Mouse (Mus musculus): ENCODE results near the gene Dse. TPM values are rescaled to one million over a fixed set of nuclear protein-coding genes. Genes with fewer than 3 reads are reported as not detected.
"Not testable (repeated sequence)": the region's sequence is repeated elsewhere in the genome, so short reads cannot be mapped to it uniquely, and the experiment has no call there.

The Dse gene
- polyA plus RNA-seq (2015; fragmentation: Nextera tagmentation; extraction: Ambion mirVana), result 6.1 and 6.6 TPM in 2 replicates

GRCm38 (mm10) chr10:34207503-34207850, at the start of gene Dse:
Gene Dse (minus strand): TSS chr10:34207715.
- peak within 1 kb of the TSS; percentile 30; the same call in 1 of the 2 replicates for H3K9ac ChIP-seq
- H3K9me3 ChIP-seq (replicated peaks), result no peaks in the 10 kb centered on the region
- H3K27ac ChIP-seq (replicated peaks), result peak within 1 kb of the TSS; percentile 51
- peak; percentile 58; the same call in 1 of the 2 replicates for ATAC-seq (ENCODE audit: insufficient read depth)
- 1% methylated on average over 14 of the region's 14 CpGs for WGBS (ENCODE audit: insufficient replicate concordance)
- H3K4me2 ChIP-seq, result peak within 1 kb of the TSS; percentile 71
- H3K4me1 ChIP-seq (replicated peaks), result peaks cover 9% of the 10 kb centered on the region; the same call in 1 of the 2 replicates
- peak within 1 kb of the TSS; percentile 59 for H3K4me3 ChIP-seq (replicated peaks)
- peaks cover 46% of the 10 kb centered on the region for H3K27me3 ChIP-seq
- no peaks in the 10 kb centered on the region for H3K36me3 ChIP-seq (replicated peaks)

GRCm38 (mm10) chr10:34252833-34253232, 45.3 kb upstream of the Dse start:
- H3K27me3 ChIP-seq; H3K4me2 ChIP-seq; H3K4me1 ChIP-seq (replicated peaks); H3K36me3 ChIP-seq (replicated peaks); H3K9ac ChIP-seq; H3K4me3 ChIP-seq (replicated peaks); ATAC-seq (ENCODE audit: insufficient read depth); H3K27ac ChIP-seq (replicated peaks); H3K9me3 ChIP-seq (replicated peaks): not testable (repeated sequence)
- WGBS (ENCODE audit: insufficient replicate concordance), result 72% methylated on average over 9 of the region's 9 CpGs

GRCm38 (mm10) chr10:34249594-34249993, 42.1 kb upstream of the Dse start:
- no peak overlapping the region for H3K4me3 ChIP-seq (replicated peaks)
- H3K4me2 ChIP-seq, result no peak overlapping the region
- no peak overlapping the region for H3K27ac ChIP-seq (replicated peaks)
- H3K4me1 ChIP-seq (replicated peaks), result no peaks in the 10 kb centered on the region
- H3K27me3 ChIP-seq, result no peaks in the 10 kb centered on the region
- H3K9me3 ChIP-seq (replicated peaks), result no peaks in the 10 kb centered on the region
- no peaks in the 10 kb centered on the region for H3K36me3 ChIP-seq (replicated peaks)
- no peak overlapping the region for H3K9ac ChIP-seq
- ATAC-seq (ENCODE audit: insufficient read depth), result no peak
- 7% methylated on average over 2 of the region's 2 CpGs for WGBS (ENCODE audit: insufficient replicate concordance)

GRCm38 (mm10) chr10:34247757-34248156, 40.2 kb upstream of the Dse start:
- ATAC-seq (ENCODE audit: insufficient read depth), result no peak
- Histone ChIP-seq H3K4me3 (replicated peaks) (no peak overlapping the region), H3K9me3 (replicated peaks) (no peaks in the 10 kb centered on the region), H3K27ac (replicated peaks) (no peak overlapping the region), H3K9ac (no peak overlapping the region), H3K27me3 (no peaks in the 10 kb centered on the region), H3K36me3 (replicated peaks) (no peaks in the 10 kb centered on the region), H3K4me2 (no peak overlapping the region), H3K4me1 (replicated peaks) (no peaks in the 10 kb centered on the region)
- WGBS (ENCODE audit: insufficient replicate concordance), result 49% methylated on average over 3 of the region's 3 CpGs

DNA sequence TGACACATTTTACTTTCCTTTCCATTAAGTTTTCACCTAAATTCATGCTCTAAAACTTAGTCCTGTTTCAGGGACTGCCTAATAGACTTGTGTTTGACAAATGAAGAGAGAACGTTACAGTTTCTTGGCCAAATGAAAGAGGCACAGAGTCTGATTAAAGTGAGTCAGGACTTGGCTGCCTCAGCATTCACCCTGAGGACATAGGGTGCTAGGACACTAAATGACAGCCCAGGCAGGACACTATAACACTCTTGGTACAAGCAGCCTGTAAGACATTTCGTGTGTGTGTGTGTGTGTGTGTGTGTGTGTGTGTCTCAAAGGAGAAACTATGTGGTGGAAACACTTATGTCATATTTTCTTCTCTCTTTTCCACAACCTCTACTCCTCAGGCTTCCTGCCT, 38.6 kb upstream of the Dse start:
- WGBS (ENCODE audit: insufficient replicate concordance), result 37% methylated on average over 2 of the region's 2 CpGs
- no peaks in the 10 kb centered on the region for H3K4me1 ChIP-seq (replicated peaks)
- no peaks in the 10 kb centered on the region for H3K9me3 ChIP-seq (replicated peaks)
- H3K27ac ChIP-seq (replicated peaks), result no peak overlapping the region
- H3K4me3 ChIP-seq (replicated peaks), result no peak overlapping the region
- no peak for ATAC-seq (ENCODE audit: insufficient read depth)
- no peaks in the 10 kb centered on the region for H3K36me3 ChIP-seq (replicated peaks)
- H3K9ac ChIP-seq, result no peak overlapping the region
- no peaks in the 10 kb centered on the region for H3K27me3 ChIP-seq
- H3K4me2 ChIP-seq, result no peak overlapping the region

DNA sequence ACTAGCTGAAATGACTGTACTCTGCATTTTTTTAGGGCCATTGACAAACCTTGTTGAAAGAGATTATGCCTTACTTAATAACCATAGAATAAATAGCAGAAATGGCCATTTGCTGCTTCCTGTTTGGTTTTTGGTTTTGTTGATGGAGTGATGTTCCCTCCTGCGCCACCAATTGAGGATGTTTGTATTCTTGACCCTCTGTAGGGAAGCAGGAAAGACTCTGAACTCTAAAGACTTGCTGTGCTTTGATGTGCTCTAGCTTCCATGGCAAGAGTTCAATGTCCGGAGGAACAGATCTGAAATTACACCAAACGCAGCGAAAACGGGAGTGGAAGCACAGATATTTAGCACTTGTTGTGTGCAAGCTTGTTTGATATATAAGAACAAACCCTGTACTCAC, 37.2 kb upstream of the Dse start:
- no peaks in the 10 kb centered on the region for H3K27me3 ChIP-seq
- no peak for ATAC-seq (ENCODE audit: insufficient read depth)
- H3K36me3 ChIP-seq (replicated peaks), result no peaks in the 10 kb centered on the region
- H3K27ac ChIP-seq (replicated peaks), result no peak overlapping the region
- 0 out of 2 replicates have a peak, but pooled peaks cover 2% of the 10 kb centered on the region for H3K4me1 ChIP-seq (replicated peaks)
- H3K4me2 ChIP-seq, result no peak overlapping the region
- 63% methylated on average over 5 of the region's 5 CpGs for WGBS (ENCODE audit: insufficient replicate concordance)
- no peaks in the 10 kb centered on the region for H3K9me3 ChIP-seq (replicated peaks)
- no peak overlapping the region for H3K9ac ChIP-seq
- no peak overlapping the region for H3K4me3 ChIP-seq (replicated peaks)

DNA sequence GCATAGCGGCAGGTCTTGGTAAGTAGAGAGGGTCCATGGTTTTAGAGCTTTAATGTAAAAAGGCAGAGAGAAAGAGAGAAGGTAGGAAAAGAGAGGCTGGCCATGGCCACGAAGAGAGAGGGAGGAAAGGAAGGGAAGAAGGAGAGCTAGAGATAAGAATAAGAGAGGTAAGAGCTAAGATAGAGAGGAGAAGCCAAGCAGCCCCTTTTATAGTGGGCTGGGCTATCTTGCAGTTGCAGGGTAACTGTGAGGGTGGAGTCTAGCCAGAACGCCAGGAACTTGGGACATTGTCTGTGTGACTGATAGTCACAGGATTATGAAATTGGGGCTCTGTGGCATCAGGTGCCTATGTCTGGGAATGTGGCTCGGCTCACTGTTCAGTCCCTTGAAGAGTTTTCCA, 31.0 kb upstream of the Dse start:
- H3K27me3 ChIP-seq, result no peaks in the 10 kb centered on the region
- peaks cover 20% of the 10 kb centered on the region for H3K4me1 ChIP-seq (replicated peaks)
- H3K4me3 ChIP-seq (replicated peaks), result no peak overlapping the region
- H3K27ac ChIP-seq (replicated peaks), result peak overlapping the region; percentile 61
- ATAC-seq (ENCODE audit: insufficient read depth), result peak; percentile 92
- H3K9me3 ChIP-seq (replicated peaks), result no peaks in the 10 kb centered on the region
- no peaks in the 10 kb centered on the region for H3K36me3 ChIP-seq (replicated peaks)
- peak overlapping the region; percentile 49 for H3K4me2 ChIP-seq
- 32% methylated on average over 4 of the region's 4 CpGs for WGBS (ENCODE audit: insufficient replicate concordance)
- no peak overlapping the region for H3K9ac ChIP-seq

GRCm38 (mm10) chr10:34236569-34236968, 29.1 kb upstream of the Dse start:
- WGBS (ENCODE audit: insufficient replicate concordance), result 72% methylated on average over 5 of the region's 5 CpGs

GRCm38 (mm10) chr10:34235384-34235783, 27.9 kb upstream of the Dse start:
- H3K4me3 ChIP-seq (replicated peaks), result no peak overlapping the region
- no peaks in the 10 kb centered on the region for H3K9me3 ChIP-seq (replicated peaks)
- ATAC-seq (ENCODE audit: insufficient read depth), result no peak
- H3K36me3 ChIP-seq (replicated peaks), result no peaks in the 10 kb centered on the region
- H3K27ac ChIP-seq (replicated peaks), result no peak overlapping the region
- H3K4me2 ChIP-seq, result no peak overlapping the region
- no peaks in the 10 kb centered on the region for H3K27me3 ChIP-seq
- H3K4me1 ChIP-seq (replicated peaks), result peaks cover 18% of the 10 kb centered on the region
- H3K9ac ChIP-seq, result no peak overlapping the region
- 7% methylated on average over 3 of the region's 3 CpGs for WGBS (ENCODE audit: insufficient replicate concordance)

More at GRCm38 (mm10) chr10:34236569-34236968, 29.1 kb upstream of the Dse start:
- no peak overlapping the region for H3K9ac ChIP-seq
- peaks cover 20% of the 10 kb centered on the region for H3K4me1 ChIP-seq (replicated peaks)
- H3K9me3 ChIP-seq (replicated peaks), result no peaks in the 10 kb centered on the region
- H3K36me3 ChIP-seq (replicated peaks), result no peaks in the 10 kb centered on the region
- H3K27me3 ChIP-seq, result no peaks in the 10 kb centered on the region
- ATAC-seq (ENCODE audit: insufficient read depth), result no peak
- H3K4me2 ChIP-seq, result no peak overlapping the region
- no peak overlapping the region for H3K27ac ChIP-seq (replicated peaks)
- no peak overlapping the region for H3K4me3 ChIP-seq (replicated peaks)

GRCm38 (mm10) chr10:34233931-34234745, 26.6 kb upstream of the Dse start:
- 33% methylated on average over 2 of the region's 2 CpGs for WGBS (ENCODE audit: insufficient replicate concordance)
- peaks cover 15% of the 10 kb centered on the region for H3K4me1 ChIP-seq (replicated peaks)
- ATAC-seq (ENCODE audit: insufficient read depth), result no peak
- H3K9ac ChIP-seq, result no peak overlapping the region
- H3K36me3 ChIP-seq (replicated peaks), result no peaks in the 10 kb centered on the region
- H3K27ac ChIP-seq (replicated peaks), result no peak overlapping the region
- H3K4me3 ChIP-seq (replicated peaks), result no peak overlapping the region
- H3K9me3 ChIP-seq (replicated peaks), result no peaks in the 10 kb centered on the region
- H3K27me3 ChIP-seq, result no peaks in the 10 kb centered on the region
- no peak overlapping the region for H3K4me2 ChIP-seq

GRCm38 (mm10) chr10:34233418-34233817, 25.9 kb upstream of the Dse start:
- ATAC-seq (ENCODE audit: insufficient read depth), result no peak
- H3K27ac ChIP-seq (replicated peaks), result no peak overlapping the region
- H3K27me3 ChIP-seq, result no peaks in the 10 kb centered on the region
- H3K9ac ChIP-seq, result no peak overlapping the region
- H3K36me3 ChIP-seq (replicated peaks), result no peaks in the 10 kb centered on the region
- no peaks in the 10 kb centered on the region for H3K9me3 ChIP-seq (replicated peaks)
- H3K4me1 ChIP-seq (replicated peaks), result peaks cover 11% of the 10 kb centered on the region
- 50% methylated on average over 1 of the region's 1 CpGs for WGBS (ENCODE audit: insufficient replicate concordance)
- no peak overlapping the region for H3K4me3 ChIP-seq (replicated peaks)
- H3K4me2 ChIP-seq, result no peak overlapping the region
